Mouse (Mus musculus) CH12.LX (cell line): ENCODE data around the gene Erf. TPM values are rescaled to one million over a fixed set of nuclear protein-coding genes. Genes with fewer than 3 reads are reported as not detected.

ENCODE experiments used
- DNase-seq: peaks from one replicate; pipeline ENCODE4 v3.0.0-alpha.2; 2013; ENCODE audit errors: extremely low read depth
- H3K27ac ChIP-seq: 2 replicates; pipeline ENCODE4 v1.5.1; 2012; ENCODE audit warnings: low read depth, mild to moderate bottlenecking, control low read depth, moderate library complexity; ENCODE audit not compliant: insufficient read depth
- H3K27me3 ChIP-seq: replicated peaks from 2 replicates; pipeline ENCODE3; 2012; ENCODE audit warnings: inconsistent platforms
- H3K36me3 ChIP-seq, 2 experiments: replicated peaks in 1 of 2; 2 replicates each; pipeline versions ENCODE3 to v1.6.1; 2012; ENCODE audit warnings: inconsistent platforms in 1 of 2, low read length in 1 of 2, mild to moderate bottlenecking in 1 of 2, mixed read lengths in 1 of 2, moderate library complexity in 1 of 2; ENCODE audit not compliant: control insufficient read depth in 1 of 2, insufficient read depth in 1 of 2
- H3K4me1 ChIP-seq, 2 experiments: 2 replicates each; pipeline ENCODE4 v1.6.1; 2012; ENCODE audit warnings: inconsistent platforms in 1 of 2, moderate library complexity in 1 of 2; ENCODE audit not compliant: insufficient read depth in 2 of 2, control insufficient read depth in 1 of 2
- H3K4me2 ChIP-seq: 2 replicates; pipeline ENCODE4 v1.6.1; 2012; ENCODE audit warnings: low read depth, mild to moderate bottlenecking, control low read depth; ENCODE audit not compliant: poor library complexity, insufficient read depth, severe bottlenecking
- H3K4me3 ChIP-seq, 3 experiments: fragments of 150-350 bp in 1 of 3; sonication (generic) in 1 of 3; replicated peaks in 1 of 3; 2 replicates each; pipeline versions ENCODE3 to v1.5.1; 2011 to 2012; ENCODE audit warnings: low read depth in 2 of 3, low read length in 2 of 3, mild to moderate bottlenecking in 2 of 3, moderate library complexity in 2 of 3, control low read depth in 1 of 3, improper control_type of control experiment in 1 of 3, inconsistent platforms in 1 of 3, mixed read lengths in 1 of 3; ENCODE audit not compliant: poor library complexity in 1 of 3
- H3K79me2 ChIP-seq: replicated peaks from 2 replicates; pipeline ENCODE4 v1.6.1; 2012; ENCODE audit warnings: mild to moderate bottlenecking, moderate library complexity; ENCODE audit not compliant: control insufficient read depth, poor library complexity, insufficient read depth, severe bottlenecking; ENCODE audit errors: extremely low read depth
- H3K9ac ChIP-seq: 2 replicates; pipeline ENCODE4 v1.6.1; 2012; ENCODE audit warnings: low read depth, mild to moderate bottlenecking, control low read depth, moderate library complexity; ENCODE audit not compliant: insufficient read depth
- H3K9me3 ChIP-seq: replicated peaks from 2 replicates; pipeline ENCODE3; 2012; ENCODE audit warnings: low read length, inconsistent platforms, mixed read lengths
- CHD1 ChIP-seq: IDR thresholded peaks from 2 replicates; pipeline ENCODE4 v1.6.1; 2012; ENCODE audit warnings: low read depth, low read length, improper control_type of control experiment, inconsistent platforms
- CHD2 ChIP-seq: IDR thresholded peaks from 2 replicates; pipeline ENCODE4 v1.6.1; 2011; ENCODE audit warnings: low read length, improper control_type of control experiment
- CTCF ChIP-seq, 2 experiments: IDR thresholded peaks in 1 of 2; conservative IDR thresholded peaks in 1 of 2; 2 replicates each; pipeline ENCODE4 v1.5.1; 2011 to 2012; ENCODE audit warnings: low read depth in 2 of 2, low read length in 2 of 2, improper control_type of control experiment in 1 of 2, inconsistent platforms in 1 of 2, mild to moderate bottlenecking in 1 of 2, moderate library complexity in 1 of 2
- ELF1 ChIP-seq: IDR thresholded peaks from 2 replicates; pipeline ENCODE4 v1.6.1; 2014; ENCODE audit warnings: low read depth, mild to moderate bottlenecking, inconsistent platforms, low read length, improper control_type of control experiment
- EP300 ChIP-seq: IDR thresholded peaks from 2 replicates; pipeline ENCODE4 v1.6.1; 2011; ENCODE audit warnings: low read length, improper control_type of control experiment
- JUN ChIP-seq: IDR thresholded peaks from 2 replicates; pipeline ENCODE4 v1.6.1; 2011; ENCODE audit warnings: low read depth, mild to moderate bottlenecking, low read length, improper control_type of control experiment, moderate library complexity; ENCODE audit not compliant: insufficient read depth
- JUND ChIP-seq: conservative IDR thresholded peaks from 2 replicates; pipeline ENCODE4 v1.6.1; 2011; ENCODE audit warnings: low read depth, low read length, improper control_type of control experiment
- MAFK ChIP-seq: IDR thresholded peaks from 2 replicates; pipeline ENCODE4 v1.6.1; 2011; ENCODE audit warnings: low read length, improper control_type of control experiment; ENCODE audit not compliant: insufficient replicate concordance
- MEF2A ChIP-seq: IDR thresholded peaks from 2 replicates; pipeline ENCODE4 v1.6.1; 2014; ENCODE audit warnings: low read depth, mild to moderate bottlenecking, inconsistent platforms, low read length, improper control_type of control experiment, borderline replicate concordance
- MXI1 ChIP-seq: IDR thresholded peaks from 2 replicates; pipeline ENCODE4 v1.6.1; 2011; ENCODE audit warnings: mild to moderate bottlenecking, low read depth, low read length, improper control_type of control experiment
- NELFE ChIP-seq: IDR thresholded peaks from 2 replicates; pipeline ENCODE4 v1.6.1; 2011; ENCODE audit warnings: low read depth, low read length, improper control_type of control experiment
- PAX5 ChIP-seq: IDR thresholded peaks from 2 replicates; pipeline ENCODE4 v1.6.1; 2012; ENCODE audit warnings: low read length, inconsistent platforms, mixed read lengths
- POLR2A ChIP-seq: IDR thresholded peaks from 2 replicates; pipeline ENCODE4 v1.6.1; 2011; ENCODE audit warnings: low read depth, mild to moderate bottlenecking, improper control_type of control experiment, low read length
- POLR2AphosphoS2 ChIP-seq: IDR thresholded peaks from 2 replicates; pipeline ENCODE4 v1.6.1; 2011; ENCODE audit warnings: low read depth, low read length, improper control_type of control experiment
- RAD21 ChIP-seq: IDR thresholded peaks from 2 replicates; pipeline ENCODE4 v1.6.1; 2011; ENCODE audit warnings: low read depth, mild to moderate bottlenecking, low read length, improper control_type of control experiment, moderate library complexity
- SMC3 ChIP-seq: IDR thresholded peaks from 2 replicates; pipeline ENCODE4 v1.6.1; 2011; ENCODE audit warnings: low read depth, low read length, improper control_type of control experiment
- TCF12 ChIP-seq: IDR thresholded peaks from 2 replicates; pipeline ENCODE4 v1.6.1; 2014; ENCODE audit warnings: low read depth, mild to moderate bottlenecking, inconsistent platforms, low read length, improper control_type of control experiment
- UBTF ChIP-seq: IDR thresholded peaks from 2 replicates; pipeline ENCODE4 v1.6.1; 2012; ENCODE audit warnings: low read depth, mild to moderate bottlenecking, inconsistent platforms, low read length, improper control_type of control experiment, moderate library complexity
- USF1 ChIP-seq: IDR thresholded peaks from 2 replicates; pipeline ENCODE4 v1.6.1; 2014; ENCODE audit warnings: low read depth, mild to moderate bottlenecking, inconsistent platforms, low read length, improper control_type of control experiment
- ZMIZ1 ChIP-seq: IDR thresholded peaks from 2 replicates; pipeline ENCODE4 v1.6.1; 2012; ENCODE audit warnings: low read depth, mild to moderate bottlenecking, inconsistent platforms, low read length, improper control_type of control experiment
- ZNF384 ChIP-seq: IDR thresholded peaks from 2 replicates; pipeline ENCODE4 v1.6.1; 2012; ENCODE audit warnings: low read depth, low read length, improper control_type of control experiment, inconsistent platforms
- dilution Hi-C: fragments of 300-500 bp; cut with MboI; formaldehyde crosslinking; loops from 2 replicates; pipeline ENCODE4 v1.14.3; 2020; ENCODE audit warnings: low sequenced_read_pairs; ENCODE audit not compliant: extremely low pct_unique_long_range_greater_than_20kb, extremely low pct_ligation_motif_present
- in situ Hi-C: fragments of 300-500 bp; cut with MboI; formaldehyde crosslinking; loops from 3 replicates; pipeline ENCODE4 v1.14.3; 2019; ENCODE audit warnings: low sequenced_read_pairs, low pct_ligation_motif_present, low pct_unique_long_range_greater_than_20kb, mixed read lengths
- polyA plus RNA-seq: library from polyadenylated mRNA; unstranded; fragments of >175 nt; gene quantifications from 2 replicates; pipeline ENCODE4 v1.2.1, GENCODE M21; 2012; ENCODE audit warnings: low read depth; ENCODE audit not compliant: insufficient read length
- total RNA-seq, 2 experiments: library from RNA; depleted of rRNA; stranded (reverse); fragments of 300-350 nt in 1 of 2; fragments of >200 nt in 1 of 2; gene quantifications; 2 replicates each; pipeline ENCODE4 v1.2.3; 2012 to 2014

Erf gene
- total and polyA plus RNA-seq, 3 experiments = 6.1 to 15.4 (median 13.2) TPM

- in situ Hi-C loops = no loop called here
- Histone ChIP-seq H3K9ac (no peak overlapping the region), H3K79me2 (no peaks in the 10 kb centered on the region), H3K9me3 (peaks cover 11% of the 10 kb centered on the region), H3K36me3 (peaks cover 91 to 97% of the 10 kb centered on the region in 2 experiments), H3K4me1 (peaks cover 5 to 15% of the 10 kb centered on the region in 2 experiments), H3K27me3 (no peaks in the 10 kb centered on the region), H3K27ac (no peak overlapping the region), H3K4me2 (no peak overlapping the region), H3K4me3 (no peak overlapping the region)
- no peak for TF ChIP-seq TCF12
- TF ChIP-seq CTCF (conservative IDR thresholded peaks at IDR 0.05 in 1 of 2, IDR thresholded peaks at IDR 0.05 in 1 of 2; ENCODE audit: low read depth in 2 of 2, low read length in 2 of 2) = peak in 1 of 2 experiments; percentile 41; a peak in 2 of 4 replicates
- peak; percentile 19; the same call in 1 of the 2 replicates for TF ChIP-seq SMC3
- DNase-seq = no peak
- dilution Hi-C loops = no loop called here
These were observed 39.4 kb upstream of the Erf start for GRCm38 (mm10) chr7:25289925-25290324.

DNA sequence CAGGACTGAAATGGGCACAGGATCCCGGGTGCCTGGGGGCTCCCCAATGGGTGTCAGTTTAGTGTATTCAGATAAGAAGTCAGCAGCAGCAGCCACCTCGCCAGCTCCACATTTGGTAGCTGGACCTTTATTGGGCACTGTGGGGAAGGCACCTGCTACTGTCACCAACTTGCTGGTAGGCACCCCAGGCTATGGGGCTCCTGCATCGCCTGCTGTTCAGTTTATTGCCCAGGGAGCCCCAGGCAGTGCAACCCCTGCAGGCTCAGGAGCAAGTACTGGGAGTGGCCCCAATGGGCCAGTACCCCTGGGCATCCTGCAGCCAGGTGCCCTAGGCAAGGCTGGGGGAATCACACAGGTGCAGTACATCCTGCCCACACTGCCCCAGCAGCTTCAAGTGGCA, 38.2 kb upstream of the Erf start:
- no peak overlapping the region for H3K4me3 ChIP-seq
- no peaks in the 10 kb centered on the region for H3K79me2 ChIP-seq
- H3K9me3 ChIP-seq = peaks cover 11% of the 10 kb centered on the region
- in situ Hi-C loops (no loop called here), dilution Hi-C loops (no loop called here)
- no peak overlapping the region for H3K27ac ChIP-seq
- peaks cover 87 to 95% of the 10 kb centered on the region in 2 experiments for H3K36me3 ChIP-seq
- H3K4me2 ChIP-seq = no peak overlapping the region
- no peaks in the 10 kb centered on the region for H3K27me3 ChIP-seq
- TF ChIP-seq ZMIZ1 (no peak), CHD2 (no peak), EP300 (no peak), MAFK (no peak), UBTF (no peak), NELFE (no peak), MEF2A (no peak), USF1 (no peak), SMC3 (no peak), POLR2AphosphoS2 (no peak), ELF1 (no peak), JUND (no peak), JUN (no peak), RAD21 (no peak), PAX5 (no peak), ZNF384 (no peak), CHD1 (no peak), MXI1 (no peak), POLR2A (no peak)
- peaks cover 1 to 14% of the 10 kb centered on the region in 2 experiments; a peak in 3 of 4 replicates for H3K4me1 ChIP-seq
- H3K9ac ChIP-seq = no peak overlapping the region
- DNase-seq = no peak
